Mouse (Mus musculus) ovary, postnatal 36 days (tissue): Measurements from ENCODE around the gene Gpr84.

Experiments used
- DNase-seq: peaks from one replicate; pipeline ENCODE4 v3.0.0; 2022; ENCODE audit warnings: low spot score, mixed read lengths

The Gpr84 gene

DNA sequence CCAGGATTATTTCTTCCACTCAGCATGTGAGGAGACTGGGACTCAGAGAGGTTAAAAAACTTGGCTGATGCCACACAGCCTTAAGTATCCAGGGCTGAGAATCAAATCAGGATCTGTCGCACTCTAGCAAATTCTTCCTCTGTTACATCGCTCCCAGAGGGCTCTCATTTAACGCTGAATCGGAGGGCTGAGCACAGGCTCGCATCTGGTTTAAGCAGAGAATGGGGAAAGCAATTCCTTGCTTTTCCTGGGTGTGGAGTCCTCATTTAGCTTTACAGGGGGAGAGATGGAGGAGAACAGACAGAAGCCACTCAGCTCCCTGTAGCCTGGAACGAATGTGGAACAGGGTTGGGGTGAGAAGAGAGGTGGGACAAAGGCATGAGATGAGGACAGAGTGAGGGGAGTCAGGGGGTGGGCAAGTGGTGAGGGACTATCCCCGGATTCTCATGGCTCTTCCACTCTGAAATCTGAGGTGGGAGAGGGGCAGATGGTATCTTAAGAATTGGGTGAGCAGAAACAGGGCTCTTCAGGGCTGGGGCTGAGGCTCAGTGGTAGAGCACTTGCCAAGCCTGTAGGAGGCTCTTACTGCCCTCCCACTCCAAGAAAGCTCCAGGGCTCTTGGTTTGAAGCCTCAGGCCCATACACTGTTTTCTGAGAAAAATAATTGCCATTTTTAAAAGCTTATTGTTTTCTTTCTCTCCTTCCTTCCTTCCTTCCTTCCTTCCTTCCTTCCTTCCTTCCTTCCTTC, 25.2 kb upstream of the Gpr84 start:
- DNase-seq: no peak

GRCm38 (mm10) chr15:103335040-103335439, 24.6 kb upstream of the Gpr84 start:
- no peak for DNase-seq

- no peak for DNase-seq
Measured at GRCm38 (mm10) chr15:103334194-103334593, 23.8 kb upstream of the Gpr84 start.

DNA sequence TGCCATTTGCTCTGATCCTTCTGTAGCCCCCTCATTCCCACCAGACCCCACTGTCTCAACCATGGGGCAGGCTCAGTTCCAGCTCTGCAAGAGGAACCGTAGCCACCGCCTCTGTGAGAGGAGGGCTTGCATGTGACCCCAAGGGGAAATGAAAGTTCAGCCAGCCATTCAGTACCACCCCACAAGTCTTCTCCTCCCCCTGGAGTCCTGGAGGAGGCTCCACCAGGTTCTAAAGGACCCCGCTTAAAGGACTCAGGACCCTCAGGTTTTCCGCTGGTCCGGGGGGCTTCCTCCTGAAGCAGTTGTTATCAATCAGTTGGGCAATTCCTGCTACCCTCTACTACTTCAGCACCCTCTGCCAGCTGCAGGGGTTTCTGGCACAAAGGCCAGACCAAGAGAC, 23.3 kb upstream of the Gpr84 start:
- DNase-seq: no peak

DNA sequence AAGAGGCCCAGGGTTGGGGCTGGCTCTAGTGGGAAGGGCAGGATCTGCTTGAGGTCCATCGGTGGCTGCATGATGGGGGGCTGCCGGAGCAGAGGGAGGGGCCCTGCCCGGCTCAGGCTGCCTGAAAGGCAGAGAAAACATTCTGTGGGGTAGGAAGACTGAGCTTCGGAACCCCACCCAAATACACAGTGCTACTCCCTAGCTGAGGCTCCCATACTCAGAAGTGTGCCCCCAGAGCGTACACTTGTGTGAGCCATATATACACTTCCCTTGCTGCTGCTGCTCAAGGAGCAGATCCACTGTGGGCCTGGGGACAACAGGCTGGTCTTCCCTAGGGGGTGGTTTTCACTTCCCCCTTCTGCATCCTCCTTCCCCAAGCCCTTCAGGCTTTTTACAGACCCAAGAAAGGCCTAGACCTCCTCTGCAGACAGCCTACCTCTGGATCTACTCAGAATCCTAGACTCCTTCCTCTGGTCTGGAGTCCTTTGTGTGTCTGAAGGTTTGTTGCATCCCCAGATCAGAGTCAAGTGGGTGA, 22.7 kb upstream of the Gpr84 start:
- no peak for DNase-seq

GRCm38 (mm10) chr15:103323455-103324247, 13.2 kb upstream of the Gpr84 start:
- peak; percentile 89 for DNase-seq

DNA sequence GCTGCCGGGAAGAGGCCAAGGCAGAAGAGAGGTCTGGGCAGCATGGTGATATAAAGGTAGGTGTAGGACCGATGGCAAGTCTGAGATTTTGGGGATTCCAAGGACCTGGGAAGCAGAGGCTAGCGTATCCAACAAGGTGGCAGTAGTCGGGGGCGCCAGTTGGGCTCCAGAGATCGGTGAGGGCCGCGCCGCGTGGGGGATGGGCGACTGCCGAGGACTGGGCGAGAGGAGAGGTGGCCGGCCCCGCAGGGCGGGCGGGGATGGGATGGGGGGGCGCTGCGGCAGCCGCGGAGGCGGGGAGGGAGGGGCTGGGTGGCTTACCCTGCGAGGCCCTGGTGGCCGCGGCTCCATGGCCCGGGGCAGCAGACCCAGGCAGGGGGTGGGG, 12.7 kb upstream of the Gpr84 start:
- DNase-seq: no peak

DNA sequence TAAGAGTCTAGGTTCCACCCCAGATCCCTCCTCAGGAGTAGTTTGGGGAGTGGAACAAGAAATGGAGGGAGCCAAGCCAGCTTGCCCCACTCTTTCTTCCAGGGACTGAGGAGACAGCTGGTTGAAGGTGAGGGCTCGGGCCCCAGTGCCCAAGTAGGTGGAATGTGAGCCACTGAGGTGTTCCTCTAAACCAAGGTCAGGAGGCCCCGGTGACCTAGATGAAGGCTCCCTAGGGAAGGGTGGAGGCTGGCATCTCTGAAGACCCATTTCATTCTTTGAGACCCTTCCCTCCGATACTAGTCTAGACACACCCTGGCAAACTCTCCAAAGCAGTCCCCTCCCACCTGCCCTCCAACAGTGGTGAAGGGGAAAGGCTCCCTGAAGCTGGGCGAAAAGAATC, 12.0 kb upstream of the Gpr84 start:
- DNase-seq: no peak

GRCm38 (mm10) chr15:103321076-103321475, 10.7 kb upstream of the Gpr84 start:
- DNase-seq: no peak

DNA sequence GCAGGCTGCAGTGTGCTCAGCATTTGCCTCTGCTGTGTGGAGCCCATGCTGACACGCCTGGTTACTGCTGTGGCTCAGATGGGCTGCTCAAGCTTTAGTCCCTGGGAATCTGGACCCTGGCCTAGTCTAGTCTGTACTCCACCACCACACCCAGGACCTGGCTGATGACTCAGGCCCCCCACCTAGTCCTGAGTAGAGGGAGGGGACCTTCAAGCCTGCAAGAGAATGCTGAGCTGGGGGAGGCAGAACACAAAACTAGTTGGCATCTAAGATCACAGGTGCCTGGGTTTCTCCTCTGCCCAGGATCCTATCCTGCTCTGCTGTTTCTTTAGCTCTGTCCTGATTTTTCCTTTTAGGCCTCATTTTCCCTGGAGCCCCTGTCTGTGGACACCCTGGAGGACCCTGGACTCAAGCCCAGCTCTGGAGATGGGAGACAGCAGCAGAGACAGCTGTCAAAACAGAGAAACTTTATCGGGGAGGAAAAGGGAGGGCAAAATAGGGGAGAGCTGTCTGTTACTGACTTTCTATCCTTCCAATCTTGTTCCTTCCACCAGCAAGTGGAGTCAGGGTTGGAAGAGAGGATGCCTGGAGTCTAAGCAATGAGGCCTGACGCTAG, 7.9 kb upstream of the Gpr84 start:
- DNase-seq: no peak

DNA sequence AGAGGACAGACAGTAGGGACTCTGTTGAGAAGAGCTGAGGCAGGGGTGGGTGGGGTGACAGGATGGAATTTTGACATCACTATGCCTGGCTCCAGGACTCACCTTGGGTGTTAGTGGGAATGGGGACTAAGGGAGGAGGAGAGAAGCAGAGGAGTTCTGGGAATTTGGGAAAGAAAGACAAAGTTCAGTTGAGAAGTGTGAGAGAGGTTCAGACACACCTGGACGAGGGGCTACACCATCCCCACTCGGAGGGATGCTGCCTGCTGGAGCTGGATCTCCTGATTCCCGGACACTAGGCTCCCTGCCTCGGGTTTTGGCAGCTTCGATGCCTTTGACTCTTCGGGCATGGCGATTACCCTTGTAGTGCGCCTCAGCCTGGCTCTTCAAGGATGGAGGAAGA, 7.3 kb upstream of the Gpr84 start:
- no peak for DNase-seq

DNA sequence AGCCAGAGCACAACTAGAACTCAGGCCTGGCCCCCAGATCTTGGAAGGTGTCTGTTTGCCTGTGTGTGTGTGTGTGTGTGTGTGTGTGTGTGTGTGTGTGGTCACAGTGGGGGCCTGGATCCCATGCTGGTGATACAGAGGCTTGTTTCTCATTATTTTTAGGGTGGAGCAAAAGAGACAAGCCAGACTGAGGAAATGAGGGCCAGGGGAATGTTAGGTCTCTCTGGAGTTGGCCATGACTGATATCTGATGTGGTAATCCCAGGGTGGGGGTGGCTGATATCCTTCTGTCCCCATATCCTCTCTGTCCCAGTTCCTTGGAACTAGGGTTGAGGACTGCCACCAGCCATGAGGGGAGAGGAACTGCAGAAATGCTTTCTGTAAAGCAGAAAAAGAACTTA, 6.7 kb upstream of the Gpr84 start:
- no peak for DNase-seq

- peak; percentile 33 for DNase-seq
Measured at GRCm38 (mm10) chr15:103315979-103316776, 5.8 kb upstream of the Gpr84 start.

DNA sequence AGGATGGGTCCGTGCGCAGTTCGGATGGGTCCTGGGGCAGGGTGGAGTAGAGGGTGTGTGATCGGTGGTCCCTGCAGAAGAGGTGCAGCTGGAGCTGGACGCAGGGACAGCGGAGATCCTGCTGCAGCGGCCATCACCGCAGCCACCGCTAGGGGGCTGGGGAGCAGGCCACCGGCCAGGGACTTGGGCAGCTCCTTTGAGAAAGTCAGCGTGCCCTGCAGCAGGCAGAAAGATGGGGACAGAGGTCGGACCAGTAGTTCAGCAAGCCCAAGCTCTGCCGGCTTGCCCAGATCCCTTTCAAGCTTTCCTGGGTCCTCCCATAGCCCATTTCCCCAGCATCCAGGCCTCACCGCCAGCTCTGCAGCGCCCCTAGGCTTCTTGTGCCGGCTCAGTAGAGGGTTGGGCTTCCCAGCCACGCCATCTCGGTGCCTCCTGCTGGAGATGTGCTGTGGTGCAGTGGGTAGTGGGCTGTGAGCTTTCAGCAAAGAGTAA, 4.6 kb upstream of the Gpr84 start:
- peak; percentile 81 for DNase-seq

DNA sequence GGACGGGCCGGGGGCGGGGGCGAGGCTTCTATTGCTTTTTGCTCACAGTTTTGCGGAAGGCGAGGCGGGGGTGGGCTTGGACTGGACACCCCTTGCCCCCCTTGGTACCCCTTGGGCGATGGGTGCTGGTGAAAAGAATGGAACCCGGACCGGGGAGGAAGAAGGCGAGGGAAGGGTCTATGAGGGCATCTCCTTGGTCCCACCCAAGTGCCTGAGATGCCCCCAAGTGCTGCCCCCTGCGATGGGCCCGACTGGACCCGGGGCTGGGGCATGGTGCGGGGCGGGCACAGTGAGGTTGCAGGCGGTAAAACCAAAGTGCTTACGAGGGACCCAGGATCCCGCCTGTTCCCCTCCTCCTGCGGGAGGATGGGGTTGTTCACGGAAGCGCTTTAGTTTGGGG, 3.8 kb upstream of the Gpr84 start:
- DNase-seq: no peak

DNA sequence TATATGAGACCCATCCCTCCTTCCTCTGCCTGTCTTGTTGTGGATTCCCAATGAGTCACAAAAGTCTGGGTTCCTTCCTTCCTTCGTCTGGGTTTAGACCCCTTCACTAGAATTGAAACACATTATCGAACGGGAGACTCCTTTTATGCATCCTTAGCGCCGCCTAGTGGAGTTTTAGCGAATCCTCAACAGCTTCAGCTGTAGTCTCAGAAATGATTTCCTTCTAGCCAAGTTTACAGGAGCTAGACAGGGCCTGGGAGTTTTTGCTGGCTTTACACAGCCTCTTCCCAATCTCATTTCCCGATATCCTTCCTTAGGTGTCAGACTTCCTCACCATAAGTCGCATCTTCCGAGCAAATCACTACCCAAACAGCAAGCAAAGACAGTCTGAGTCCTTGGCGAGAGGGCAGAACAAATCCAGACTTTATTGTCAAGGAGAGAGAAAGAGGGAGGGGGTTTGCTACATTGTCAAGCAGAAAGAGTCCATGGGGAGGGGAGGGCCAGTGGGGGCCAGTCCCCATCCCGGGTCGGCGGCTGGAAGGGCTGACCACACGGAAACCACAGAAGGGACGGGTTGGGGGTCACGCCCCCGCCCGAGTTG, 3.2 kb upstream of the Gpr84 start:
- no peak for DNase-seq

DNA sequence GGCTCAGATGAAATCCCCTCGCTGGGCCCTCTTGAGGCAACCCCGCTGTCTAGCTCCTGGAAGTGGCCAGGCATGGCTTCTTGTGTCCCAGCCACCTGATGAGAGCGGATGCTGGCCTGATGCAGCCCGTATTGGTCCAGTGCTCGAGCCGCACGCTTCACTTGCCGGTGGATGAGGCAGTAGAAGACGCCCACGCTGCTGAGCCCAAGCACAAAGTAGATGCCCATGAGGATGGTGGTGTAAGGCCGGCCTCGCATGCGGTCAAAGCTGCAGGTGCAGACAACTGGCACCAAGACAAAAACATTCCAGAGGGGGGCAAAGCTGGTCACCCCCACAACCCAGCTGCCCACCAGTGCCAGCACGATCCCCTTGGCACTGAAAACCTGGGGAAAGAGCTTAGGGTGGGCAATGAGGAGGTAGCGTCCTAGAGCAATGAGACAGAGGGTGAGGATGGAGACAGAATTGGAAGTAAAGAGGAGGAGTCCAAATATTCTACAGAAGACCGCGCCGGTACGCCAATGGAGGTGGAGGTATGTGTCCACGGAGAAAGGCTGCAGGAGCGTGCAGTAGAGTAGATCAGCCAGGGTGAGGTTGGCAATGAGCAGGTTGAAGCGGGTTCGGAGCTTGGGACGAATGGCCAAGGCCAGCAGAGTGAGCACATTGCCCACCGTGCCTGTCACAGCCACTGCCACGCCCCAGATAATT, 1.4 kb downstream of the Gpr84 start:
- no peak for DNase-seq

DNA sequence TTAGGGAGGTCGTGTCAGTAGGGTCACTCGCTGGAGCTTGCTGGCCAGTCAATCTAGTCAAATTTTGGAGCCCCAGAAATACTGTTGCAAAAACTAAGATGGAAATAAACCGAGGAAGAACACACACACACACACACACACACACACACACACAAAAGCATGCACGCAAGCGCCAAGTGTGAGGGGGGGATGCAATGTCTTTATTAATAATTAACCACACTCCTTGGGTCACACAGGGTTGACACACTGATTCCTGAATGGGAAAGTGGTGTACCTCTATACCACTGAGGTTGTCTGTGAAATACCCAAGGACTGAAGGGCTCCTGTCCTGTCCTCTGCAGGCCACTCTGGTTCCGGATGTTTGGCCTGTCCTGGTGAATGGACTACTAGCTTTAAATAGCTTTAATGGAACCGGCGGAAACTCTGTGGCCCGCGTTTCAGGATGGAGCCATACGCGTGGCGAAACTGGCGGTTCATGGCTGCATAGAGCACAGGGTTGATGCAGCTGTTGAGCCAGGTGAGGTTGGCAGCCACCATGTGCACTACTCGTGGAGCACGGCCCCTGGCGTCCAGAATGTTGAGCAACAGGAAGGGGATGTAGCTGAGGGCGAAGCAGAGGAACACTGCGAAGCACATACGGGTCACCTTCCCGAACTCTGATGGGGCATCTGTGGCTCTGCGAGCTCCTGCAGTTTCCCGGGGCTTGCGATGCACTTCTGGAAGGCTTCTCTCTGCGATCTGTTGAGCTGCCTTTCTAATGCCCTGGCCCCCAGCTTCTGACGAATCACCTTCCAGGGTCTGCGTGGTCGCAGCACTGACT, 2.1 kb downstream of the Gpr84 start:
- DNase-seq: no peak

GRCm38 (mm10) chr15:103307125-103307524, 3.3 kb downstream of the Gpr84 start:
- peak; percentile 85 for DNase-seq
